Mouse (Mus musculus): ENCODE results near the gene Dapl1. TPM values are rescaled to one million over a fixed set of nuclear protein-coding genes. Genes with fewer than 3 reads are reported as not detected.

The Dapl1 gene
- total and polyA plus RNA-seq, 2 experiments from 2014 or later, result 5.2 TPM; not detected in 1

DNA sequence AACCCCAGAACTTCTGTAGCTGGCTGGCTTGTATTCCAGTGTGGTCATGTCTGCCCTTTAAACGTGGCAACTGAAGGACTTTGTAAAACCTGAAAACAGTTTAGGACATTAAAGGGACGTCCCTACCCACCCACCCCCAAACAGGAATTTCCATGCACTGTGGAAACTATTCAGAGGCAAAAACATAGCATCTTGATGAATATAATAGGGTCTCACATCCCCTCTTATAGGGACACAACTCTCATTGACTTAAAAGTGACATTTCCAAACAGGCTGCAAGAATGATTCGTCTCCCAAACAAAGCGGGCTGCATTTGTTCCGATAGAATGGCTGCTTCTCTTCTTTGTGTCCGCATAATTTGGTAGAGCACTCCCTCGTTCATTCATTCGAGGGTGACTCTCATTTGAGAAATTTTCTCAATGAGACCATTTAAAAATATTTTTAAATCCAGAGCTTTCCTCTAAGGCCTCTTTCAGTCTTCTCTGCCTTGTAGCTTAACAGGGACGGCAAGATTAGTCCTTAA is 59.2 kb downstream of the Dapl1 start:
- no peak for DNase-seq (ENCODE audit: low spot score)
- Histone ChIP-seq H3K9me3 (ENCODE audit: low read length) (no peaks in the 10 kb centered on the region), H3K4me2 (ENCODE audit: low read depth, low read length, poor library complexity, severe bottlenecking) (no peak overlapping the region), H3K27me3 (ENCODE audit: insufficient read depth, low read length) (0 out of 2 replicates have a peak, but pooled peaks cover 3% of the 10 kb centered on the region), H3K27ac (ENCODE audit: low read depth, low read length) (no peak overlapping the region), H3K36me3 (ENCODE audit: insufficient read depth, low read length) (no peaks in the 10 kb centered on the region), H3K4me1 (ENCODE audit: insufficient read depth, low read length) (no peaks in the 10 kb centered on the region), H3K9ac (replicated peaks; ENCODE audit: low read length, poor library complexity, severe bottlenecking) (no peak overlapping the region), H3K4me3 (ENCODE audit: low read depth, low read length) (no peak overlapping the region)
- TF ChIP-seq CTCF (IDR thresholded peaks at IDR 0.05), result no peak
- WGBS, result 31% methylated on average over 9 of the region's 9 CpGs
- ATAC-seq (ENCODE audit: low FRiP score), result no peak

DNA sequence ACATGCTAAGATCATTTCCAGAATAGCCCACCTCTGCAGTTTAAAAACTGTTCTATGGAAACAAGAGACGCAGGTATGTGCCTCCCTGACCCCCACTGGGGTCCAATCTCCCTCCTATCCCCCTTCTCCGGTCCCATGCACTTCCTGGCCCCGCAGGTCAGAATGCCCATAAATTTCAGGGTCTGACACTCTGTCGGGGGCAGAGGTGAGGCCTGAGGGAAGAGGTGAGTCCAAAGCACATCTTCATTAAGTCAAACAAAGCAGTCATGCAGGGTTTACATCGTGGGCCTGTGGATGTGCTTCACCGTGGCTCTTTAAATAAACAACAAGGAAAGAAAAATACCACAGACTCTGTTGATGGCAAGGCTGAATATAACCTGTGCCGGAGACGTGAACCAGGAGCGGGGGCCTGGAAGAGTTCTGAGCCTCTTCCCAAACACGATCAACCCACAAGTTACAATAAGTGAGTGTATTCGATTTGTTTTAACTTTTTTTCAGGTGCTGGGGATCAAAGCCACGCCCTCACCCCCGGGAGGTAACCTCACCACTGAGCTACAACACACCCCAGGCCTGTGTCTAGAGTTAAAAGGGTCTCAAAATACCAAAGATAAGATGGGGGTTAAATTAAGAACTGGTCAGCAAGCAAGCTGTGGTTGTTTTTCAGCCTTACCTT is 59.9 kb downstream of the Dapl1 start:
- Histone ChIP-seq H3K36me3 (ENCODE audit: insufficient read depth, low read length) (no peaks in the 10 kb centered on the region), H3K4me2 (ENCODE audit: low read depth, low read length, poor library complexity, severe bottlenecking) (no peak overlapping the region), H3K27ac (ENCODE audit: low read depth, low read length) (no peak overlapping the region), H3K4me3 (ENCODE audit: low read depth, low read length) (no peak overlapping the region), H3K9me3 (ENCODE audit: low read length) (no peaks in the 10 kb centered on the region), H3K4me1 (ENCODE audit: insufficient read depth, low read length) (no peaks in the 10 kb centered on the region), H3K27me3 (ENCODE audit: insufficient read depth, low read length) (0 out of 2 replicates have a peak, but pooled peaks cover 3% of the 10 kb centered on the region), H3K9ac (replicated peaks; ENCODE audit: low read length, poor library complexity, severe bottlenecking) (no peak overlapping the region)
- ATAC-seq (ENCODE audit: low FRiP score), result no peak
- WGBS, result 40% methylated on average over 13 of the region's 13 CpGs
- TF ChIP-seq CTCF (IDR thresholded peaks at IDR 0.05), result no peak
- no peak for DNase-seq (ENCODE audit: low spot score)

DNA sequence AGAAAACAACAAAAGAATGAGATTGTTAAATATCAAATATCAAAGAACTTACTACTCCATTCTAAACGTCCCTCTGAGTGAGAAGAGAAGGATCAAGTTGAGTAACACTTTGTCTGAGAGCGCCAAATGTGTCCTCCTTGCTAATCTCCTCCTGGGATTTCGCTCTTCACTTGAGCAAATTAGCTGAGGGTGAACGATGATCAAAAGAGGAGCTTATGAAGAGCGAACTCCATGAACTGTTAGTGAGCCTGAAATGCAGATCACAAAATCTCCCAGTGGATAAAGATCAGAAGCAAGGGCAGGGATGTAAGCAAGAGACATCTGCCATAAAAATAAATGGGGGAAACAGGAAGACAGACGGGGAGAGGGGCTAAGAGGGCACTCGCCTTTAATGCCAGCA is 60.5 kb downstream of the Dapl1 start:
- Histone ChIP-seq H3K27me3 (ENCODE audit: insufficient read depth, low read length) (0 out of 2 replicates have a peak, but pooled peaks cover 3% of the 10 kb centered on the region), H3K4me1 (ENCODE audit: insufficient read depth, low read length) (no peaks in the 10 kb centered on the region), H3K9ac (replicated peaks; ENCODE audit: low read length, poor library complexity, severe bottlenecking) (no peak overlapping the region), H3K4me3 (ENCODE audit: low read depth, low read length) (no peak overlapping the region), H3K4me2 (ENCODE audit: low read depth, low read length, poor library complexity, severe bottlenecking) (no peak overlapping the region), H3K9me3 (ENCODE audit: low read length) (no peaks in the 10 kb centered on the region), H3K36me3 (ENCODE audit: insufficient read depth, low read length) (no peaks in the 10 kb centered on the region), H3K27ac (ENCODE audit: low read depth, low read length) (no peak overlapping the region)
- no peak for DNase-seq (ENCODE audit: low spot score)
- ATAC-seq (ENCODE audit: low FRiP score), result no peak
- no peak for TF ChIP-seq CTCF (IDR thresholded peaks at IDR 0.05)
- 29% methylated on average over 7 of the region's 7 CpGs for WGBS

DNA sequence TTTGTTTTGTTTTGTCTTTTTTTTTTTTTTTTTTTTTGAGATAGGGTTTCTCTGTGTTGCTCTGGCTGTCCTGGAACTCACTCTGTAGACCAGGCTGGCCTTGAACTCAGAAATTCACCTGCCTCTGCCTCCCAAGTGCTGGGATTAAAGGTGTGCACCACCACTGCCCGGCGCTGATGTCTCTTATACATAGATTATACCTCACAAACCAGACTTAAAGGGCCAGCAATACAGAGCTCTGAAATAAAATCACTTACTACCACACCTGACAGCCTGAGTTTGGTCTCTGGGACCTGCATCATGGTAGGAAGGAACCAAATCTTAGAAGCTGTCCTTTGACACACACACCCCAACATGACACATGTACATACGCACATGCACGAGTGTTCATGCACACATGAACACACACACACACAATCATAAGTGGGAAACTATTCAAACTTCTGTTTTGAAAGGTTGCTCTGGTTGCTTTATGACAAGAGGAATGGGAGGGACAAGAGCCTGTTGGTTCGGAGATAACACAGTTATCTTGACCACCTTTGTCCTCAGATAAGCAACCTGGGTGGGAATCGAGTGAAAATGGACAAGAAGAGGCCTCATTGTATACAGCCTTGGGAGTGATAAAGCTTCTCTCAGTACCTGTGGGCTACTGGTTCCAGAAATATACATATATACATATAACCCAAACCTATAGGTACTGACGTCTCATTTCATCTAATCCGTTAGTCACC is 63.1 kb downstream of the Dapl1 start:
- DNase-seq (ENCODE audit: low spot score) (no peak), ATAC-seq (ENCODE audit: low FRiP score) (no peak)
- no peak for TF ChIP-seq CTCF (IDR thresholded peaks at IDR 0.05)
- Histone ChIP-seq H3K4me2 (ENCODE audit: low read depth, low read length, poor library complexity, severe bottlenecking) (no peak overlapping the region), H3K9ac (replicated peaks; ENCODE audit: low read length, poor library complexity, severe bottlenecking) (no peak overlapping the region), H3K27ac (ENCODE audit: low read depth, low read length) (no peak overlapping the region), H3K36me3 (ENCODE audit: insufficient read depth, low read length) (no peaks in the 10 kb centered on the region), H3K4me3 (ENCODE audit: low read depth, low read length) (no peak overlapping the region), H3K27me3 (ENCODE audit: insufficient read depth, low read length) (0 out of 2 replicates have a peak, but pooled peaks cover 3% of the 10 kb centered on the region), H3K9me3 (ENCODE audit: low read length) (no peaks in the 10 kb centered on the region), H3K4me1 (ENCODE audit: insufficient read depth, low read length) (no peaks in the 10 kb centered on the region)
- 91% methylated on average over 8 of the region's 8 CpGs for WGBS

DNA sequence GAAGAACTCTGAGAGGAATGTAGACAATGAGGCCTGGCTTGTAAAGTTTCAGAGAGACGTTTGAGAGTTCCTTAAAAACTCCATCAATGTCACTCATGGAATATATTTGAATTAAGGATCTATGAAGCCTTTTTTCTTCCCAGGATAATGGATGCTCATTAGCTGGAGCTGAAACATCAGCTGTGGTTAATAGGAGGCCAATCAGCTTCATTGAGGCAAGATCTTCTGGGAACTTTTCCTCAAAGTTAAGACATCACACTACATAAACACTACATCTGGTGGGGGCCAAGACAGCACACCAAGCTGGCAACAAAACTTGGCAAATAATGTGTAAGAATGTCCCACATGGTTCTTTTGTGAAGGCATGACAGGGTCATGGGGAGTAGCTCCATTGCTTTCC is 68.3 kb downstream of the Dapl1 start:
- H3K27ac ChIP-seq (ENCODE audit: low read depth, low read length), result no peak overlapping the region
- no peaks in the 10 kb centered on the region for H3K27me3 ChIP-seq (ENCODE audit: insufficient read depth, low read length)
- H3K9me3 ChIP-seq (ENCODE audit: low read length), result no peaks in the 10 kb centered on the region
- H3K9ac ChIP-seq (replicated peaks; ENCODE audit: low read length, poor library complexity, severe bottlenecking), result no peak overlapping the region
- no peak overlapping the region for H3K4me2 ChIP-seq (ENCODE audit: low read depth, low read length, poor library complexity, severe bottlenecking)
- no peaks in the 10 kb centered on the region for H3K36me3 ChIP-seq (ENCODE audit: insufficient read depth, low read length)
- 66% methylated on average over 1 of the region's 1 CpGs for WGBS
- H3K4me3 ChIP-seq (ENCODE audit: low read depth, low read length), result no peak overlapping the region
- no peak for DNase-seq (ENCODE audit: low spot score)
- H3K4me1 ChIP-seq (ENCODE audit: insufficient read depth, low read length), result no peaks in the 10 kb centered on the region
- TF ChIP-seq CTCF (IDR thresholded peaks at IDR 0.05), result no peak
- ATAC-seq (ENCODE audit: low FRiP score), result no peak

DNA sequence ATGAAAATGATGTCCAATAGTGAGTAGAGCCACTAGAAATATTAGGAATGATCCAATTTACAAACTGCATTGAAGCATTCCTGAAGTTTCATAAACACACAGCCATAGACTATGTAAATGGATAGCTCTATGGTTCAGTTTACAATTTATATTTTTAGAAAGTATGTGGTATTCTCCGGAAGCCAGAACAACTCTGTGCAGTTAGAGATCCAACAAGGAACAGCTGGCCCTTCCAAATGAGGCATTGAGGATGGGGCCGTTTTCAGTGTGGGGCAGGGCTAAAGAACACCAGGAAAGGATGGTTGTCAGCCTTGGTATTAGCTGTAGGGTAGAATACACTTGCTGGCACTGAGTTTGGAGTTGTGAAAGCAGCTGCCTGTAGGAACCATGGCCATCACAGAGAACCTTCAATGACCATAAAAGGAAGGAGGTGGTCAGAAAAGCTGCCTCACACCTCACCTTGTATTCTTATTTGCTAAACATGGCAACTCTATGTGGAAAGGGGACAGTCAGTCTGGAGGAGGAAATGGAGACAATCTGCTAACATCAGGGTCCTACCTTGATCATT is 70.0 kb downstream of the Dapl1 start:
- Histone ChIP-seq H3K4me2 (ENCODE audit: low read depth, low read length, poor library complexity, severe bottlenecking) (no peak overlapping the region), H3K4me3 (ENCODE audit: low read depth, low read length) (no peak overlapping the region), H3K27me3 (ENCODE audit: insufficient read depth, low read length) (no peaks in the 10 kb centered on the region), H3K27ac (ENCODE audit: low read depth, low read length) (no peak overlapping the region), H3K9me3 (ENCODE audit: low read length) (no peaks in the 10 kb centered on the region), H3K36me3 (ENCODE audit: insufficient read depth, low read length) (no peaks in the 10 kb centered on the region), H3K9ac (replicated peaks; ENCODE audit: low read length, poor library complexity, severe bottlenecking) (no peak overlapping the region), H3K4me1 (ENCODE audit: insufficient read depth, low read length) (no peaks in the 10 kb centered on the region)
- TF ChIP-seq CTCF (IDR thresholded peaks at IDR 0.05), result no peak
- DNase-seq (ENCODE audit: low spot score), result no peak
- no peak for ATAC-seq (ENCODE audit: low FRiP score)
- WGBS, result 88% methylated on average over 2 of the region's 2 CpGs

Other genes starting within 250 kb of the Dapl1 start
- gene Tanc1, start 127.4 kb downstream of the Dapl1 start, total RNA-seq (2014; rRNA removed), result 7.3 and 8.0 TPM in 2 replicates
- gene Tanc1, start 127.4 kb downstream of the Dapl1 start, polyA plus RNA-seq (2015; fragmentation: Nextera tagmentation; extraction: Ambion mirVana), result 2.3 and 2.7 TPM in 2 replicates